Mouse (Mus musculus) MEL (cell line): Measurements from ENCODE around the gene Arhgef25.

Source experiments
- CHD1 ChIP-seq: IDR thresholded peaks from 2 replicates; pipeline ENCODE4 v1.6.1; 2012; ENCODE audit warnings: low read depth, mild to moderate bottlenecking, inconsistent platforms, low read length, improper control_type of control experiment
- CTCF ChIP-seq, 3 experiments: IDR thresholded peaks in 2 of 3; conservative IDR thresholded peaks in 1 of 3; 2 replicates each; pipeline ENCODE4 v1.5.1; 2011 to 2012; ENCODE audit warnings: low read length in 3 of 3, low read depth in 2 of 3, mild to moderate bottlenecking in 2 of 3, improper control_type of control experiment in 1 of 3, inconsistent platforms in 1 of 3, mixed read lengths in 1 of 3, moderate library complexity in 1 of 3; ENCODE audit not compliant: control insufficient read depth in 1 of 3, insufficient read depth in 1 of 3, poor library complexity in 1 of 3, severe bottlenecking in 1 of 3
- EP300 ChIP-seq, 2 experiments: IDR thresholded peaks; 2 replicates each; pipeline ENCODE4 v1.6.1; 2011; ENCODE audit warnings: improper control_type of control experiment in 2 of 2, low read length in 2 of 2, low read depth in 1 of 2, mild to moderate bottlenecking in 1 of 2
- MEF2A ChIP-seq: IDR thresholded peaks from 2 replicates; pipeline ENCODE4 v1.6.1; 2014; ENCODE audit warnings: low read depth, mild to moderate bottlenecking, inconsistent platforms, low read length, improper control_type of control experiment; ENCODE audit not compliant: poor library complexity, insufficient replicate concordance, severe bottlenecking; ENCODE audit errors: extremely low read depth
- POLR2A ChIP-seq, 2 experiments: IDR thresholded peaks; 2 replicates each; pipeline ENCODE4 v1.6.1; 2011 to 2012; ENCODE audit warnings: low read length in 2 of 2, mild to moderate bottlenecking in 2 of 2, control low read depth in 1 of 2, improper control_type of control experiment in 1 of 2, low read depth in 1 of 2, moderate library complexity in 1 of 2; ENCODE audit not compliant: control insufficient read depth in 1 of 2, insufficient read depth in 1 of 2, poor library complexity in 1 of 2
- POLR2AphosphoS2 ChIP-seq: IDR thresholded peaks from 2 replicates; pipeline ENCODE4 v1.6.1; 2011; ENCODE audit warnings: low read length, improper control_type of control experiment
- USF1 ChIP-seq: IDR thresholded peaks from 2 replicates; pipeline ENCODE4 v1.6.1; 2014; ENCODE audit warnings: low read depth, mild to moderate bottlenecking, inconsistent platforms, low read length, improper control_type of control experiment, moderate library complexity
- ZC3H11A ChIP-seq: IDR thresholded peaks from 2 replicates; pipeline ENCODE4 v1.6.1; 2012; ENCODE audit warnings: low read depth, mild to moderate bottlenecking, inconsistent platforms, low read length, improper control_type of control experiment

DNA sequence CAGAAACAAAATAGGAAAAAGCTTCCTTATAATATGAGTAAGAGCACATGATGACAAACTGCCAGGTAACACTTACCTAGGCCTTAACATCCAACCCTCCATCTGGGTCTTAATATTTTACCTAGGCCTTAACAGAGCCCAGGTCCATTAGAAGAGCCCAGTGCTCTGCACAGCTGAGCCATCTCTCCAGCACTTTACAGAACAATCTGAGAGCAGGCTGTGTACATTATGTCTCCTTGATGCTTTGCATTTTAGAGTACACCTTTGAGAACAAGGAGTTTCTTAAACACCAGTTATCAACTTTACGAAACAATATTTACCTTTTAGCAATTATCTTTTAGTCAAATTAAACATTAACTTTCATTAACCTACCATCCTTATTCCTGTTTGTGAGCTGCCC lies 33.8 kb downstream of the Arhgef25 start:
- no peak for TF ChIP-seq CHD1
- TF ChIP-seq USF1: no peak
- no peak for TF ChIP-seq EP300 (IDR thresholded peaks at IDR 0.05; ENCODE audit: low read depth in 1 of 2, low read length in 2 of 2)
- TF ChIP-seq MEF2A: no peak
- TF ChIP-seq ZC3H11A: no peak
- no peak for TF ChIP-seq CTCF (IDR thresholded peaks at IDR 0.05 in 2 of 3, conservative IDR thresholded peaks at IDR 0.05 in 1 of 3; ENCODE audit: control insufficient read depth in 1 of 3, insufficient read depth in 1 of 3, low read depth in 2 of 3, low read length in 3 of 3, poor library complexity in 1 of 3, severe bottlenecking in 1 of 3)
- no peak for TF ChIP-seq POLR2A (IDR thresholded peaks at IDR 0.05; ENCODE audit: control insufficient read depth in 1 of 2, insufficient read depth in 1 of 2, low read depth in 1 of 2, low read length in 2 of 2, poor library complexity in 1 of 2)
- no peak for TF ChIP-seq POLR2AphosphoS2
